ENCODE assay signal across 8 mouse cellular contexts in genomic region chr1:120073519-120074306, GRCm38 (mm10). TPM values are rescaled to one million over a fixed set of nuclear protein-coding genes. Genes with fewer than 3 reads are reported as not detected.
DNase-seq lines count a peak whose midpoint lies in the region; ATAC-seq and TF ChIP-seq lines count a peak whose summit lies in the region.

Gene Tmem37, minus strand, starts transcription at chr1:120074074.

- H3K4me1 ChIP-seq in hindbrain, embryonic 12.5 days = peaks cover 21% of the 10 kb centered on the region
- H3K4me1 ChIP-seq in limb, embryonic 14.5 days (ENCODE audit: control insufficient read depth, insufficient read depth, low read length) = 0 out of 2 replicates have a peak, but pooled peaks cover 8% of the 10 kb centered on the region
- peaks cover 4% of the 10 kb centered on the region for H3K4me1 ChIP-seq in midbrain, embryonic 14.5 days (ENCODE audit: control insufficient read depth, insufficient read depth, low read length)
- peaks cover 11% of the 10 kb centered on the region for H3K4me1 ChIP-seq in testis, adult 2 months (ENCODE audit: control insufficient read depth, insufficient read depth, low read length)

- H3K4me3 ChIP-seq in hindbrain, embryonic 12.5 days = peak within 1 kb of the TSS; percentile 38
- peak within 1 kb of the TSS; percentile 40 for H3K4me3 ChIP-seq in limb, embryonic 14.5 days (replicated peaks; ENCODE audit: low read length)
- peak within 1 kb of the TSS; percentile 37 for H3K4me3 ChIP-seq in midbrain, embryonic 14.5 days (replicated peaks; ENCODE audit: low read depth, low read length)
- H3K4me3 ChIP-seq in testis, adult 2 months (ENCODE audit: control insufficient read depth, low read depth, low read length) = peak within 1 kb of the TSS; percentile 69

- DNase-seq in spleen, adult 18-20 months = peak; percentile 27 to 42
- DNase-seq in spleen, postnatal 14 days (ENCODE audit: low spot score in 2 of 2) = no peak
- peak; percentile 23 to 32 for DNase-seq in cerebellum, adult 18-20 months
- peak; percentile 12 to 24 for DNase-seq in frontal cortex, postnatal 36 days (ENCODE audit: low spot score in 2 of 2)
- peak; percentile 48 for DNase-seq in limb, embryonic 14.5 days (ENCODE audit: low spot score)
- peak; percentile 63 for DNase-seq in midbrain, embryonic 14.5 days

- peak within 1 kb of the TSS; percentile 90 for H3K4me2 ChIP-seq in hindbrain, embryonic 12.5 days (replicated peaks)
- H3K4me2 ChIP-seq in limb, embryonic 14.5 days (replicated peaks; ENCODE audit: low read depth, low read length, severe bottlenecking) = peak within 1 kb of the TSS; percentile 84
- peak within 1 kb of the TSS; percentile 75 for H3K4me2 ChIP-seq in midbrain, embryonic 14.5 days (ENCODE audit: low read length)

- no peaks in the 10 kb centered on the region for H3K36me3 ChIP-seq in hindbrain, embryonic 12.5 days
- no peaks in the 10 kb centered on the region for H3K36me3 ChIP-seq in limb, embryonic 14.5 days (ENCODE audit: control insufficient read depth, insufficient read depth, low read length)
- H3K36me3 ChIP-seq in midbrain, embryonic 14.5 days (ENCODE audit: control insufficient read depth, insufficient read depth, low read length) = no peaks in the 10 kb centered on the region
- H3K36me3 ChIP-seq in testis, adult 2 months (ENCODE audit: control insufficient read depth, insufficient read depth, low read length) = no peaks in the 10 kb centered on the region

- TF ChIP-seq POLR2A in limb, embryonic 14.5 days (IDR thresholded peaks at IDR 0.05; ENCODE audit: borderline replicate concordance, extremely low read depth, insufficient read depth, insufficient read length) = 0 out of 2 replicates have a peak, but pooled peaks have one; percentile 43
- no peak for TF ChIP-seq POLR2A in testis, adult 2 months (IDR thresholded peaks at IDR 0.05; ENCODE audit: control insufficient read depth, low read depth, low read length)

- peaks cover 41% of the 10 kb centered on the region for H3K27me3 ChIP-seq in hindbrain, embryonic 12.5 days
- H3K27me3 ChIP-seq in limb, embryonic 14.5 days (ENCODE audit: control insufficient read depth, insufficient read depth, low read length) = peaks cover 12% of the 10 kb centered on the region
- H3K27me3 ChIP-seq in midbrain, embryonic 14.5 days (ENCODE audit: control insufficient read depth, insufficient read depth, low read length) = peaks cover 13% of the 10 kb centered on the region; the same call in 1 of the 2 replicates
- H3K27me3 ChIP-seq in testis, adult 2 months (ENCODE audit: control insufficient read depth, insufficient read depth, low read length) = no peaks in the 10 kb centered on the region

- no peaks in the 10 kb centered on the region for H3K9me3 ChIP-seq in hindbrain, embryonic 12.5 days (replicated peaks)
- no peaks in the 10 kb centered on the region for H3K9me3 ChIP-seq in limb, embryonic 14.5 days (ENCODE audit: control insufficient read depth, low read length)
- no peaks in the 10 kb centered on the region for H3K9me3 ChIP-seq in midbrain, embryonic 14.5 days (ENCODE audit: control insufficient read depth, low read length)

- no peak within 1 kb of the TSS for H3K27ac ChIP-seq in hindbrain, embryonic 12.5 days
- H3K27ac ChIP-seq in limb, embryonic 14.5 days (replicated peaks; ENCODE audit: low read depth, low read length) = no peak within 1 kb of the TSS
- H3K27ac ChIP-seq in midbrain, embryonic 14.5 days (replicated peaks; ENCODE audit: low read depth, low read length) = no peak within 1 kb of the TSS
- peak within 1 kb of the TSS; percentile 23 for H3K27ac ChIP-seq in testis, adult 2 months (ENCODE audit: control insufficient read depth, insufficient read depth, low read depth, low read length)

- WGBS in hindbrain, embryonic 12.5 days = 2% methylated on average over 40 of the region's 40 CpGs
- WGBS in limb, embryonic 14.5 days = 2% methylated on average over 40 of the region's 40 CpGs
- 1% methylated on average over 40 of the region's 40 CpGs for WGBS in midbrain, embryonic 14.5 days

- peak within 1 kb of the TSS; percentile 51 for H3K9ac ChIP-seq in hindbrain, embryonic 12.5 days
- H3K9ac ChIP-seq in limb, embryonic 14.5 days (ENCODE audit: low read depth, low read length, severe bottlenecking) = peak within 1 kb of the TSS; percentile 51
- H3K9ac ChIP-seq in midbrain, embryonic 14.5 days (replicated peaks; ENCODE audit: low read length) = peak within 1 kb of the TSS; percentile 45

- ATAC-seq in hindbrain, embryonic 12.5 days (ENCODE audit: low FRiP score) = peak; percentile 57; the same call in 1 of the 2 replicates
- peak; percentile 84 for ATAC-seq in limb, embryonic 14.5 days (ENCODE audit: low FRiP score, low read depth)
- peak; percentile 67; the same call in 1 of the 2 replicates for ATAC-seq in midbrain, embryonic 14.5 days (ENCODE audit: low FRiP score, low TSS enrichment)

- TF ChIP-seq CTCF in testis, adult 2 months (IDR thresholded peaks at IDR 0.05; ENCODE audit: control insufficient read depth, insufficient read depth, insufficient replicate concordance, low read depth, low read length) = no peak

RNA-seq across cellular contexts. Expression of gene Tmem37, which starts in this region (rescaled TPM):
- 7.5 and 8.7 TPM in 2 replicates for polyA plus RNA-seq in hindbrain, embryonic 12.5 days (2016; fragmentation: Nextera tagmentation; extraction: Ambion mirVana)
- polyA plus RNA-seq in limb, embryonic 14.5 days (2012; rRNA removed) = 6.2 and 9.7 TPM in 2 replicates
- 7.1 and 9.7 TPM in 2 replicates for polyA plus RNA-seq in limb, embryonic 14.5 days (2014; fragmentation: Nextera tagmentation; extraction: Ambion mirVana)
- 3.1 and 7.4 TPM in 2 replicates for polyA plus RNA-seq in midbrain, embryonic 14.5 days (2014; fragmentation: Nextera tagmentation; extraction: Ambion mirVana)
- polyA plus RNA-seq in testis, adult 2 months (2012; rRNA removed) = 9.3 and 21.3 TPM in 2 replicates

Comparison
In these comparisons a context has a peak if more than half of its experiments do, and no peak if none do; other contexts are left out.
1. DNase-seq: peak in spleen, adult 18-20 months (2 of 2), cerebellum, adult 18-20 months (2 of 2), frontal cortex, postnatal 36 days (2 of 2), limb, embryonic 14.5 days (single experiment) and midbrain, embryonic 14.5 days (single experiment); none in spleen, postnatal 14 days (0 of 2).
2. Peak in every context shown above with its lines, with median percentiles within 50 percentile points of each other: ATAC-seq, H3K4me2 ChIP-seq, H3K4me3 ChIP-seq and H3K9ac ChIP-seq.